Mouse (Mus musculus) spleen, adult 2 months (tissue): ENCODE results near the gene Aars2. TPM values are rescaled to one million over a fixed set of nuclear protein-coding genes. Genes with fewer than 3 reads are reported as not detected.

ENCODE experiments used
- DNase-seq, 2 experiments: peaks; one replicate each; pipeline versions ENCODE4 v3.0.0 to v3.0.0-alpha.2; 2012 to 2021; ENCODE audit warnings: low spot score in 2 of 2, low read depth in 1 of 2
- H3K27ac ChIP-seq: fragments of 200-500 bp; 2 replicates; pipeline ENCODE4 v1.5.1; 2012; ENCODE audit warnings: low read length, inconsistent platforms; ENCODE audit not compliant: insufficient read depth
- H3K27me3 ChIP-seq: fragments of 200-500 bp; 2 replicates; pipeline ENCODE4 v1.6.1; 2012; ENCODE audit warnings: mild to moderate bottlenecking, moderate library complexity, low read length, inconsistent platforms; ENCODE audit not compliant: control insufficient read depth, insufficient read depth
- H3K36me3 ChIP-seq: fragments of 200-500 bp; 2 replicates; pipeline ENCODE4 v1.6.1; 2012; ENCODE audit warnings: mild to moderate bottlenecking, low read length, inconsistent platforms; ENCODE audit not compliant: control insufficient read depth, insufficient read depth
- H3K4me1 ChIP-seq: fragments of 200-500 bp; 2 replicates; pipeline ENCODE4 v1.6.1; 2011; ENCODE audit warnings: inconsistent platforms; ENCODE audit not compliant: control insufficient read depth, insufficient read depth, insufficient read length
- H3K4me3 ChIP-seq: fragments of 200-500 bp; 2 replicates; pipeline ENCODE4 v1.5.1; 2011; ENCODE audit warnings: mild to moderate bottlenecking, inconsistent platforms; ENCODE audit not compliant: insufficient read depth, insufficient read length; ENCODE audit errors: extremely low read depth
- CTCF ChIP-seq: fragments of 200-500 bp; IDR thresholded peaks from 2 replicates; pipeline ENCODE4 v1.5.1; 2011; ENCODE audit warnings: mild to moderate bottlenecking, inconsistent platforms; ENCODE audit not compliant: insufficient read depth, insufficient read length, insufficient replicate concordance; ENCODE audit errors: extremely low read depth
- POLR2A ChIP-seq: fragments of 200-500 bp; IDR thresholded peaks from 2 replicates; pipeline ENCODE4 v1.6.1; 2011; ENCODE audit warnings: low read depth, low read length, inconsistent platforms
- WGBS: fragments of 180-500 bp; shearing (Covaris S2); methylation state at CpG from one replicate; pipeline ENCODE4 v1.1.7; 2018; 5-methylcytosine and 5-hydroxymethylcytosine counted together
- polyA plus RNA-seq: library from polyadenylated mRNA; depleted of rRNA; stranded (reverse); fragments of >200 nt; gene quantifications from 2 replicates; pipeline ENCODE4 v1.2.3, GENCODE M21; 2012

Gene Aars2
- polyA plus RNA-seq, 1 experiment = 11.9 TPM

DNA sequence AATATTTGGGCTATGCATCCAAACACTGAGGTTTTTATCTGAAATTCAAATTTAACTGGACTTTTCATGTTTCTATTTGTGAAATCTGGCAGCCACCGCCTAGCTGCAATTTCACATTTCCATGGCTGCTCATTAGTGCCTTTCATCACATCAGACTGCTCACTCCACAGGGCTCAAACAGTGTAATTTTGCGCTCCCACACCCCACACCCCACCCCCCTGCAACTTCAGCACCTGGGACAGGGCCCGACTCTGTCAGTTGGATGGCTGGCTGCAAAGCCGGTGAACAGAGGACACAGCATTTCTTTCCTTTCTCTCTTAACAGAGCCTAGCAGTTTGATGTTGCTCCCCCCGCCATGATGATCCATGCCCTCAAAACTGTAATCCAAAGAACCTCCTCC, 29.6 kb downstream of the Aars2 start:
- H3K27me3 ChIP-seq = 0 out of 2 replicates have a peak, but pooled peaks cover 1% of the 10 kb centered on the region
- TF ChIP-seq POLR2A (no peak), CTCF (no peak)
- WGBS = 13% methylated on average over 5 of the region's 5 CpGs
- no peaks in the 10 kb centered on the region for H3K4me1 ChIP-seq
- DNase-seq = no peak
- H3K36me3 ChIP-seq = no peaks in the 10 kb centered on the region
- no peak overlapping the region for H3K4me3 ChIP-seq
- H3K27ac ChIP-seq = no peak overlapping the region

DNA sequence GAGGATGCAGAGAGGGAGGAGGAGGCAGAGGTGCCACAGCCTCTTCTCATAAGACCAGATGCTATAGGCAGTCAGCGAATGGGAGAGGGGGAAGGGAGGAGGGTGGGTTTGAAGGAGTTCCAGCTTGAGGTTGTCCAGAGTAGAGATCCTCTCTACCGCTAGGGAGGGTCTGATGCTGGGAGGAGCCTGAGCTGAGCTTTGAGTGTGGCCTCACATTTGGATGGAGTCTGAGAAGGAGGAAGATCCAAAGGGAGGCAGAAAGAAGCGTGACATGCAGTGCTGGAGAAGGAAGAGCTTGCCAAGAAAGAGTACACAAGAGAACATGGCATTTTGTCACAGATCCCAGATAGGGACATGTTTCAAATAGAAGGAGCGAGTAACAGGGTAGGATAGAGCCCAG, 31.8 kb downstream of the Aars2 start:
- 61% methylated on average over 4 of the region's 4 CpGs for WGBS
- no peak for DNase-seq
- Histone ChIP-seq H3K4me1 (no peaks in the 10 kb centered on the region), H3K27me3 (peaks cover 1% of the 10 kb centered on the region; the same call in 1 of the 2 replicates), H3K36me3 (no peaks in the 10 kb centered on the region), H3K4me3 (no peak overlapping the region), H3K27ac (no peak overlapping the region)
- no peak for TF ChIP-seq CTCF
- no peak for TF ChIP-seq POLR2A

DNA sequence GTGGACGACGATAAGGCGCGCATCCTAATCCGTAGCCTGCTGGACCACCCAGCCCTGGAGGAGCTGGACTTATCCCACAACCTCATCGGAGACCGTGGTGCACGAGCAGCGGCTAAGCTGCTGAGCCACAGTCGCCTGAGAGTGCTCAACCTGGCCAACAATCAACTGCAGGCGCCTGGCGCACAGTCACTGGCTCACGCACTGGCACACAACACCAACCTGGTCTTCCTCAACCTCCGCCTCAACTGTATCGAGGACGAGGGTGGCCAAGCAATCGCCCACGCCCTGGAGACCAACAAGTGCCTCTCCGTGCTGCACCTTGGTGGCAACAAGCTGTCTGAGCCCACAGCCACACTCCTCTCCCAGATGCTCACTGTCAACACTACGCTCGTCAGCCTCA, 33.0 kb downstream of the Aars2 start:
- H3K4me1 ChIP-seq = no peaks in the 10 kb centered on the region
- no peaks in the 10 kb centered on the region for H3K36me3 ChIP-seq
- H3K4me3 ChIP-seq = no peak overlapping the region
- 81% methylated on average over 21 of the region's 21 CpGs for WGBS
- peaks cover 6% of the 10 kb centered on the region; the same call in 1 of the 2 replicates for H3K27me3 ChIP-seq
- TF ChIP-seq POLR2A = no peak
- no peak for TF ChIP-seq CTCF
- DNase-seq = no peak
- no peak overlapping the region for H3K27ac ChIP-seq

DNA sequence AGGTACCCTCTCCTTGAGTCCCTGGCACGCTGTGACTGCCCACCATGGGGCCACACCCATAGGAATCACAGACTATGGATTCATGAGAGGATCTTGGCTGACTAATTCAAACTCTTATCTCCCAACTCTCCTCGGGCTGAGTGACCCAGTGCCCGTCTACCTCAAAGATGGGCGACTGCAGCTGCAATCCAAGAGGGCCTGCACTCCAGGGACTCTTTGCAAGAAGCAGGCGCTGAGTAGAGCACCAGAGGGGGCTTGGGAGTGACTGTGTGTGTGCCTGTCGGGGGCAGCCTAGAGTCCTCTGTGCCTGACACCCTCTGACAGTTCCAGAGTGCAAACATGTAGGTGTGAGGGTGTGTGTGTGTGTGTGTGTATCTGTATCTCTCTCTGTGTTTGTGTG, 35.5 kb downstream of the Aars2 start:
- 37% methylated on average over 6 of the region's 6 CpGs for WGBS
- no peak overlapping the region for H3K4me3 ChIP-seq
- H3K36me3 ChIP-seq = no peaks in the 10 kb centered on the region
- no peak for DNase-seq
- TF ChIP-seq POLR2A = no peak
- TF ChIP-seq CTCF = no peak
- H3K27me3 ChIP-seq = peaks cover 11% of the 10 kb centered on the region
- peaks cover 10% of the 10 kb centered on the region; the same call in 1 of the 2 replicates for H3K4me1 ChIP-seq
- H3K27ac ChIP-seq = no peak overlapping the region

DNA sequence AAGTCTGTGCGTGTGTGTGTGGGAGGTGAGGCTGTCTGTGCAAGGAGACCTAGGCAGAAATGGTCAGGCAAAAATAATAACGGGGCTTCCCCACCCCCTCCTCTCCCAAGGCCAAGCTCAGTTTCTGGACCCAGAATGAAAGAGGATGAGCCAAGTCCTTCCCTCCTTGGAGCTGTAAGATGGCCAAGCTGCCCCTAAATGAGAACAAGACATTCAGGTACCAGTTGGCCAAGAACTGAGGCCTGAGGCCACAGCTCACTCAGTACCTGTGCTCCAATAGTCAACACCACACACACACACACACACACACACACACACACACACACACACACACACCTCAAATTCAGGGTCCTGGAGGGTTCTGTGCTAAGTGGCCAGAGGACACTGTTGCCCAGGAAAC, 36.1 kb downstream of the Aars2 start:
- 68% methylated on average over 2 of the region's 2 CpGs for WGBS
- no peak for TF ChIP-seq POLR2A
- TF ChIP-seq CTCF = no peak
- DNase-seq = no peak
- Histone ChIP-seq H3K27ac (no peak overlapping the region), H3K4me3 (no peak overlapping the region), H3K4me1 (peaks cover 10% of the 10 kb centered on the region; the same call in 1 of the 2 replicates), H3K36me3 (no peaks in the 10 kb centered on the region), H3K27me3 (peaks cover 11% of the 10 kb centered on the region)

DNA sequence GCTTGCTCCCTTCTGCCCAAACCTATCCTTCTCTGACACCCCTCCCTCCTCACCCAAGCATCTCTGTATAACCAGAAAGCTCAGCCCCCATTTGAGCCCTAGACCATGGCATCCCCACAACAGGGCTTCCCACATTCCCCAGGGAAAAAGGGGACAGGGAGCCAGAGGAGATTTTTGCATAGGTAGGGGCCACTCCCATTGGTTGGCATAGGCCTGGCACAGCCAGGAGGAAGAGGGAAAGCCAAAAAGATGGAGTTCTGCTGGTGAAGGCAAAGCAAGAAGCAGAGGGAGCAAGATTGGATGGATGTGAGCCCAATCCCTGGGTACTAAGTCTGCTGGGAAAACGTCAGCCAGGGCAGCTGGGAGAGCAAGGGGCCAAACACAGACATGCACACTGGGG, 36.5 kb downstream of the Aars2 start:
- Histone ChIP-seq H3K4me1 (peaks cover 10% of the 10 kb centered on the region; the same call in 1 of the 2 replicates), H3K4me3 (no peak overlapping the region), H3K27ac (no peak overlapping the region), H3K27me3 (peaks cover 11% of the 10 kb centered on the region), H3K36me3 (no peaks in the 10 kb centered on the region)
- WGBS = 37% methylated on average over 1 of the region's 1 CpGs
- no peak for DNase-seq
- TF ChIP-seq POLR2A = no peak
- TF ChIP-seq CTCF = no peak

DNA sequence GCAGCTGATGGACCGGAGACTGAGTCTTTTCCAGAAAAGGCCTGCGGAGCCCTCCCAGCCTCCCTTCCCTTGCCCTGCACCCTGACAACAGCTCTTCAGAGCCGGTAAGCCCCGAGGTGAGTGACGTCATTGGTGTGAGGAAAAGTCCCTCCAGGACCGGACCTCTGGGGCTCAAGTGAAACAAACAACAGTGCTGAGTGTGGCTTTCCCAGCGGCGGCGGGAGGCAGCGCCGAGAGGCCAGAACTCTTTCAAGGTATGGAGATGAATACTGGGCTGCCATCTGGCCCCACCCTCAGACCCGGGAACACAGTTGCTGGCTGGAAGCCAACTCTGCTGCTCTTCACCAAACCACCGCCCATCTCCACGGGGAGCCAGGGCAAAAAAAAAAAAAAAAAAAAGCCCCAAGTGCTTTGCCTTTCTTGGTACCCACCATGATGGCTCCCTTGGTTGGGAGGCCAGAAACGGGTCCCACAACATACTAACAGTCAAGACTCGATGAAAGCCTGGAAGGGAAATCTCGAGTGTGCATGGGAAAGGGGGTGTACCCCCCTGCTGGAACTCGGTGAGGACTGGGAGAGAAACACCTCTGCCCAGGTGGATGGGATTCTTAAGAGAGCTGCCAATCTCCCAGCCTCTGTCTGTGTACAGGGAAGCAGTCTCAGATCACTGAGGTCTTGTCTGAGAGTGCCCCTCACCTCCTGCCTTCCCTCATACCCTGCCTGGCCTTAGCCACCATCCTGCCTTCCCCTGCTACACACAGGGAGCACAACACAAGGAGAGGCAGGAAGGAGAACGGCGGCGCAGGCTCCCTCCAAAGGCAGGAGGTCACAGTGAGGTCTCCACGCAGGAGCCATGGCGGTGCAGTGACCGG, 37.6 kb downstream of the Aars2 start:
- Histone ChIP-seq H3K36me3 (no peaks in the 10 kb centered on the region), H3K27ac (no peak overlapping the region), H3K4me3 (no peak overlapping the region), H3K27me3 (peaks cover 18% of the 10 kb centered on the region), H3K4me1 (peaks cover 13% of the 10 kb centered on the region; the same call in 1 of the 2 replicates)
- DNase-seq = no peak
- 15% methylated on average over 24 of the region's 24 CpGs for WGBS
- TF ChIP-seq CTCF = no peak
- no peak for TF ChIP-seq POLR2A
